9 mouse cellular contexts compared by ENCODE assay signal in genomic region chr5:148792736-148793440, GRCm38 (mm10).
A peak's percentile ranks its signal among the peaks of the same experiment; 100 is the strongest.
DNase-seq lines count a peak whose midpoint lies in the region; ATAC-seq lines count a peak whose summit lies in the region.
"Had no signal": no experiment of that assay in that cellular context is flagged by ENCODE, and none has a peak within 500 bp of the region (broad histone marks: within the 10 kb centered on the region; RNA-seq: fewer than 3 reads in every experiment).

No protein-coding gene starts in this region.

- no peak overlapping the region for H3K27ac ChIP-seq in forebrain, embryonic 13.5 days
- H3K27ac ChIP-seq in hindbrain, embryonic 14.5 days = no peak overlapping the region
- H3K27ac ChIP-seq: limb, embryonic 15.5 days had no signal

- peak overlapping the region; percentile 14; the same call in 1 of the 2 replicates for H3K4me2 ChIP-seq in forebrain, embryonic 13.5 days
- peak overlapping the region; percentile 26; the same call in 1 of the 2 replicates for H3K4me2 ChIP-seq in hindbrain, embryonic 14.5 days (replicated peaks)
- H3K4me2 ChIP-seq: limb, embryonic 15.5 days had no signal

- H3K36me3 ChIP-seq in forebrain, embryonic 13.5 days (ENCODE audit: poor library complexity, severe bottlenecking) = no peaks in the 10 kb centered on the region
- H3K36me3 ChIP-seq in hindbrain, embryonic 14.5 days (replicated peaks; ENCODE audit: control insufficient read depth, insufficient read depth) = no peaks in the 10 kb centered on the region
- H3K36me3 ChIP-seq: limb, embryonic 15.5 days had no signal

- WGBS in forebrain, embryonic 13.5 days = 11% methylated on average over 14 of the region's 14 CpGs
- WGBS in hindbrain, embryonic 14.5 days = 8% methylated on average over 14 of the region's 14 CpGs

- no peak for ATAC-seq in forebrain, embryonic 13.5 days
- ATAC-seq in hindbrain, embryonic 14.5 days (ENCODE audit: low FRiP score) = no peak

- peak; percentile 48 for DNase-seq in Muller cell, postnatal 12 days (ENCODE audit: inconsistent ontology term)
- peak; percentile 71 for DNase-seq in c-Kit-positive CD71-negative TER-119-negative erythroid progenitor cells, embryonic 14.5 days (ENCODE audit: low read depth)
- peak; percentile 95 for DNase-seq in hindbrain, embryonic 14.5 days (ENCODE audit: low spot score)
- peak; percentile 84 to 87 for DNase-seq in layer of hippocampus, postnatal 36 days
- peak; percentile 84 for DNase-seq in mesoderm, embryonic 11.5 days (ENCODE audit: low read depth, low spot score)
- DNase-seq in right cerebral cortex, postnatal 25 days = peak; percentile 84
- peak; percentile 87 for DNase-seq in urinary bladder, postnatal 25 days (ENCODE audit: low spot score)

- H3K27me3 ChIP-seq in forebrain, embryonic 13.5 days = no peaks in the 10 kb centered on the region
- no peaks in the 10 kb centered on the region for H3K27me3 ChIP-seq in hindbrain, embryonic 14.5 days (ENCODE audit: control insufficient read depth, insufficient read depth, low read length)
- H3K27me3 ChIP-seq: limb, embryonic 15.5 days had no signal

- H3K9ac ChIP-seq in forebrain, embryonic 13.5 days = no peak overlapping the region
- no peak overlapping the region for H3K9ac ChIP-seq in hindbrain, embryonic 14.5 days
- H3K9ac ChIP-seq: limb, embryonic 15.5 days had no signal

- H3K4me1 ChIP-seq in forebrain, embryonic 13.5 days = peaks cover 34% of the 10 kb centered on the region
- H3K4me1 ChIP-seq in hindbrain, embryonic 14.5 days (replicated peaks; ENCODE audit: control insufficient read depth, insufficient read depth, low read length) = peaks cover 8% of the 10 kb centered on the region; the same call in 1 of the 2 replicates

- no peaks in the 10 kb centered on the region for H3K9me3 ChIP-seq in forebrain, embryonic 13.5 days (replicated peaks)
- no peaks in the 10 kb centered on the region for H3K9me3 ChIP-seq in hindbrain, embryonic 14.5 days (ENCODE audit: control insufficient read depth, low read length)
- H3K9me3 ChIP-seq: limb, embryonic 15.5 days had no signal

- no peak overlapping the region for H3K4me3 ChIP-seq in forebrain, embryonic 13.5 days
- H3K4me3 ChIP-seq in hindbrain, embryonic 14.5 days (replicated peaks; ENCODE audit: low read length) = no peak overlapping the region
- H3K4me3 ChIP-seq: limb, embryonic 15.5 days had no signal
